Mouse (Mus musculus): ENCODE measurements around the gene Mesd. TPM values are rescaled to one million over a fixed set of nuclear protein-coding genes. Genes with fewer than 3 reads are reported as not detected.
A peak's percentile ranks its signal among the peaks of the same experiment; 100 is the strongest.

Gene Mesd
- polyA plus RNA-seq, 1 experiment from 2014 or later, result 56.2 TPM

GRCm38 (mm10) chr7:83921637-83922036 is 37.4 kb downstream of the Mesd start:
- H3K27me3 ChIP-seq (replicated peaks; ENCODE audit: control insufficient read depth, insufficient read depth, low read length), result no peaks in the 10 kb centered on the region
- peak; percentile 7 for DNase-seq (ENCODE audit: low spot score)
- H3K36me3 ChIP-seq (ENCODE audit: control insufficient read depth, insufficient read depth, low read length), result no peaks in the 10 kb centered on the region
- no peak overlapping the region for H3K4me2 ChIP-seq (ENCODE audit: low read length)
- H3K4me3 ChIP-seq (ENCODE audit: low read depth, low read length), result no peak overlapping the region
- H3K27ac ChIP-seq (ENCODE audit: low read depth, low read length), result no peak overlapping the region
- WGBS, result 31% methylated on average over 3 of the region's 3 CpGs
- H3K4me1 ChIP-seq (ENCODE audit: control insufficient read depth, insufficient read depth, low read length), result no peaks in the 10 kb centered on the region
- no peak for ATAC-seq
- H3K9me3 ChIP-seq (replicated peaks; ENCODE audit: control insufficient read depth, low read length), result no peaks in the 10 kb centered on the region
- no peak overlapping the region for H3K9ac ChIP-seq (ENCODE audit: low read length)

GRCm38 (mm10) chr7:83939017-83939721 is 54.9 kb downstream of the Mesd start:
- H3K4me1 ChIP-seq (ENCODE audit: control insufficient read depth, insufficient read depth, low read length), result no peaks in the 10 kb centered on the region
- no peak overlapping the region for H3K4me2 ChIP-seq (ENCODE audit: low read length)
- no peak overlapping the region for H3K9ac ChIP-seq (ENCODE audit: low read length)
- H3K27ac ChIP-seq (ENCODE audit: low read depth, low read length), result no peak overlapping the region
- 76% methylated on average over 3 of the region's 3 CpGs for WGBS
- no peaks in the 10 kb centered on the region for H3K27me3 ChIP-seq (replicated peaks; ENCODE audit: control insufficient read depth, insufficient read depth, low read length)
- no peak overlapping the region for H3K4me3 ChIP-seq (ENCODE audit: low read depth, low read length)
- no peaks in the 10 kb centered on the region for H3K36me3 ChIP-seq (ENCODE audit: control insufficient read depth, insufficient read depth, low read length)
- ATAC-seq, result no peak
- no peaks in the 10 kb centered on the region for H3K9me3 ChIP-seq (replicated peaks; ENCODE audit: control insufficient read depth, low read length)
- no peak for DNase-seq (ENCODE audit: low spot score)

GRCm38 (mm10) chr7:83940136-83940535 is 55.9 kb downstream of the Mesd start:
- ATAC-seq, result no peak
- no peak overlapping the region for H3K4me2 ChIP-seq (ENCODE audit: low read length)
- H3K4me3 ChIP-seq (ENCODE audit: low read depth, low read length), result no peak overlapping the region
- H3K27me3 ChIP-seq (replicated peaks; ENCODE audit: control insufficient read depth, insufficient read depth, low read length), result no peaks in the 10 kb centered on the region
- no peak for DNase-seq (ENCODE audit: low spot score)
- no peaks in the 10 kb centered on the region for H3K36me3 ChIP-seq (ENCODE audit: control insufficient read depth, insufficient read depth, low read length)
- no peak overlapping the region for H3K27ac ChIP-seq (ENCODE audit: low read depth, low read length)
- WGBS, result 77% methylated on average over 2 of the region's 2 CpGs
- no peak overlapping the region for H3K9ac ChIP-seq (ENCODE audit: low read length)
- H3K4me1 ChIP-seq (ENCODE audit: control insufficient read depth, insufficient read depth, low read length), result no peaks in the 10 kb centered on the region
- H3K9me3 ChIP-seq (replicated peaks; ENCODE audit: control insufficient read depth, low read length), result no peaks in the 10 kb centered on the region

DNA sequence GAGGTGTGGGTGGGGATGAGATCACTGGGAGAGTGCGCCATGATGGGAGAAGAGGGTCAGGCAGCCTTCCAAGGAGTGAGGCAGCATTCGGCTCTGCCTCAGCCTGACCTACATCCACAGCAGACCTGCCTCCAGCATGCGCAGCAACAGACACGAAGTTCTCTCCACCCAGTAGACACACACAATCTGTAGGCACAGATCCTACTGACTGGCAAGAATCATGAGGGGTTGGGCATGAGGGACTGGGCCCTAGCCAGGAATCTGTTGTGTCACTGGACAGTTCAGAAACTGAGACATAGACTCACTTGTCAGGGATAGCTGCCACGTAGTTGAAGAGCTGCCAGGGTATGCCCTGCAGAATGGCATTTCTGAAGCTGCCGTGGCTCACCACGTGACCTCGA is 57.4 kb downstream of the Mesd start:
- no peaks in the 10 kb centered on the region for H3K4me1 ChIP-seq (ENCODE audit: control insufficient read depth, insufficient read depth, low read length)
- WGBS, result 97% methylated on average over 8 of the region's 8 CpGs

DNA sequence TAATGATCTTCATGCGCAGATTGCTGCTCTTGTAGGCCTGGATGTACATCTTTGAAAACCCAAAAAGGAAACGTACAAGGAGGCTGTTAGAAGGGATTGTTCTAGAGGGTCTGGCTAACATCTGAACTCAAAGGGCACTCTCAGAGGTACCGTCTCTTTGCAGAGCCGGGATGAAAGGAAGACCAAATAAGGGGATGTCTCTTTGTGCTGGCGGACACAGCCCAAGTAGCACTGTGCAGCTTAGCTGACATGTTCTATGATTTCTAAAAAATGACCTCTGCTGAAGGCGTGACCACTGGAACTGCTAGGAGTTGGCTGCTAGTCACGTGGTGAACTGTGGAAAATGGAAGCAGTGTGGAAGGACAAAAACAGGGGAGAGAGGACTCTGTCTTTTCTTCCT is 64.5 kb downstream of the Mesd start:
- Histone ChIP-seq H3K36me3 (ENCODE audit: control insufficient read depth, insufficient read depth, low read length) (no peaks in the 10 kb centered on the region), H3K9ac (ENCODE audit: low read length) (no peak overlapping the region), H3K27ac (ENCODE audit: low read depth, low read length) (no peak overlapping the region), H3K9me3 (replicated peaks; ENCODE audit: control insufficient read depth, low read length) (no peaks in the 10 kb centered on the region), H3K4me1 (ENCODE audit: control insufficient read depth, insufficient read depth, low read length) (no peaks in the 10 kb centered on the region), H3K27me3 (replicated peaks; ENCODE audit: control insufficient read depth, insufficient read depth, low read length) (no peaks in the 10 kb centered on the region), H3K4me2 (ENCODE audit: low read length) (no peak overlapping the region), H3K4me3 (ENCODE audit: low read depth, low read length) (no peak overlapping the region)
- 91% methylated on average over 7 of the region's 7 CpGs for WGBS
- ATAC-seq (no peak), DNase-seq (ENCODE audit: low spot score) (no peak)

More for the DNA sequence above, 57.4 kb downstream of the Mesd start:
- no peak overlapping the region for H3K27ac ChIP-seq (ENCODE audit: low read depth, low read length)
- no peaks in the 10 kb centered on the region for H3K27me3 ChIP-seq (replicated peaks; ENCODE audit: control insufficient read depth, insufficient read depth, low read length)
- H3K36me3 ChIP-seq (ENCODE audit: control insufficient read depth, insufficient read depth, low read length), result no peaks in the 10 kb centered on the region
- ATAC-seq, result no peak
- DNase-seq (ENCODE audit: low spot score), result no peak
- no peak overlapping the region for H3K4me2 ChIP-seq (ENCODE audit: low read length)
- H3K9ac ChIP-seq (ENCODE audit: low read length), result no peak overlapping the region
- H3K4me3 ChIP-seq (ENCODE audit: low read depth, low read length), result no peak overlapping the region
- H3K9me3 ChIP-seq (replicated peaks; ENCODE audit: control insufficient read depth, low read length), result no peaks in the 10 kb centered on the region

DNA sequence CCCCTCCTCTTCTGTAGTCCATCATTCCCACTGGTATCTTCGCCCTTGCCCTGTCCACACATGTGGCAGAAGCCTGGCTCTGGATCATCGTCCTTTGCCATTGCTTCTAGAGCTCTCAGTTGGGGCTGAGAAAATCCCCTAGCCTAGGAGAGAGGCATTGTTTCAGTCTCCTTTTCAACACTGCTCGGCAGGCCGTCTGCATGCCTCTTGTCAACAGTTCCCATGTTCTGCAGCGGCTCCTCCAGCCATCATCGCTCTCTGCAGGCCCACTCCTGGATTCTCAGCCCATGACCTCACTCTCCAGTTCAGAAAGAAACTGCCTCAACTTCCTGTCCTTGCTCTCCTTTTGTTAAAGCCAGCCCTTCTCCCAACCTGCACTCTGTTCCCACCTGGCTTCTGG is 65.4 kb downstream of the Mesd start:
- ATAC-seq, result no peak
- H3K4me1 ChIP-seq (ENCODE audit: control insufficient read depth, insufficient read depth, low read length), result no peaks in the 10 kb centered on the region

More for the DNA sequence above, 65.4 kb downstream of the Mesd start:
- WGBS, result 50% methylated on average over 6 of the region's 6 CpGs
- Histone ChIP-seq H3K9me3 (replicated peaks; ENCODE audit: control insufficient read depth, low read length) (no peaks in the 10 kb centered on the region), H3K27me3 (replicated peaks; ENCODE audit: control insufficient read depth, insufficient read depth, low read length) (no peaks in the 10 kb centered on the region), H3K4me2 (ENCODE audit: low read length) (no peak overlapping the region), H3K36me3 (ENCODE audit: control insufficient read depth, insufficient read depth, low read length) (no peaks in the 10 kb centered on the region), H3K27ac (ENCODE audit: low read depth, low read length) (no peak overlapping the region), H3K9ac (ENCODE audit: low read length) (no peak overlapping the region), H3K4me3 (ENCODE audit: low read depth, low read length) (no peak overlapping the region)
- no peak for DNase-seq (ENCODE audit: low spot score)

Other genes starting within 250 kb of the Mesd start
- 0.91 and 1.3 TPM in 2 replicates for gene Il16, start 138.7 kb upstream of the Mesd start, polyA plus RNA-seq (2014; fragmentation: Nextera tagmentation; extraction: Ambion mirVana)
- 0.98 and 1.5 TPM in 2 replicates for gene Cfap161, start 89.6 kb upstream of the Mesd start, polyA plus RNA-seq (2014; fragmentation: Nextera tagmentation; extraction: Ambion mirVana)
- 7.3 and 7.6 TPM in 2 replicates for gene Tlnrd1, start 161 bp upstream of the Mesd start, polyA plus RNA-seq (2014; fragmentation: Nextera tagmentation; extraction: Ambion mirVana)
- 0.42 and 0.61 TPM in 2 replicates for gene Cemip, start 202.0 kb downstream of the Mesd start, polyA plus RNA-seq (2014; fragmentation: Nextera tagmentation; extraction: Ambion mirVana)

Measured in forebrain, embryonic 14.5 days (tissue).